Mouse (Mus musculus) liver (tissue): ENCODE results near the gene Zfp385c.
"Not testable (repeated sequence)": the region's sequence is repeated elsewhere in the genome, so short reads cannot be mapped to it uniquely, and the experiment has no call there.

Experiments
- DNase-seq: peaks from one replicate; pipeline ENCODE4 v3.0.0-alpha.2; 2020; ENCODE audit warnings: mixed read lengths

The Zfp385c gene

DNA sequence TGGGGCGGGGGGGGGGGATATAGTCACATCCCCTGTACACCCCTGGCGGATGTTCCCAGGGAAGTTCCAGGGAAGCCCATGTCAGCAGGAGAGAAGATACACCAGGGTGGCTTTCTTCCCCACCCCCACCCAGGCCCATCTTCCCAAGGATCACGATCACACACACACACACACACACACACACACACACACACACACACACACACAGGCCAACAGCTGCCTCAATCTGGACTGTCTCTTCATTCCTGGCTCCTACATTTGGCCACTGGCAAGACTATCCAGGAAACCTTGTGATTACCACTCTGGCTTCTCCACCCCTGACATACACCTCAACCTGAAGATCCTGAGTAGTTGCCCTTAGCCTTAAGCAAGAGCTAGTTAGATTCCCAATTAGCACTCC, 6.9 kb downstream of the Zfp385c start:
- DNase-seq = no peak

DNA sequence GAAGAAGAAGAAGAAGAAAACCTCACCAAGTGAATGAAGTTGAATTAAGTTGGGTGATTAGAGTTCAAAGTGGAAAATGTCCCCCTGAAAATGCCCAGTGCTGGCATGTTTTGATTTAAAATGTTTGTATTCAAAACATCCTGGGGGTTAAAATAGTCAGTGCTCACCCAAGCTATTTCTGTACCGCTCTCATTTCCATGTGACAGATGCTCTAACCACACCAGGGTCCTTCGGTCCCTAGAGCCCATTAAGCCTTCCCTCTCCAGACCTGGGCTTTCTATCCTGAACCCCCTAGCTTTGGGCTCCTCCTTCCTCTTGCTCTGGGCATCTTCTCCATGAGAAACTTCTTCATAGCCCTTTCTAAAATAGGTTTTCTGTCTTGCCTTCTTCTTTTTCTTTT, 8.2 kb downstream of the Zfp385c start:
- DNase-seq = no peak

DNA sequence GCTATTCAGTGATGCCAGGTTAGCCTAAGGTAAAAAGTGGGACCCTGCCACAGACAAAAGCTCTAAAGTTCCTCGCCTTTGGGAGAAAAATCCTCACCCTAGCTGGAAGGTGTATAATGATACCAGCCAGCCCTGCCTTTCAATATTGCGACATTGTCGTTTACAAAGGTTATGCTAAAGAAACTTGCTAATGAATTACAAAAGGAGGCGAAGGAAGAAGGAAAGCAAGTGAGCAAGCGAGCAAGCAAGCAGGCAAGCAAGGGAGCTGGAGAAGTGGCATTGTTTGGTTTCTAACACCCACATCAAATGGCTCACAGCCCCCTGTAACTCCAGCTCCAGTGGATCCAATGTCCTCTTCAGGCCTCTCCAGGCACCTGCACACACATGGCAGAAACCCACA, 9.7 kb downstream of the Zfp385c start:
- no peak for DNase-seq

DNA sequence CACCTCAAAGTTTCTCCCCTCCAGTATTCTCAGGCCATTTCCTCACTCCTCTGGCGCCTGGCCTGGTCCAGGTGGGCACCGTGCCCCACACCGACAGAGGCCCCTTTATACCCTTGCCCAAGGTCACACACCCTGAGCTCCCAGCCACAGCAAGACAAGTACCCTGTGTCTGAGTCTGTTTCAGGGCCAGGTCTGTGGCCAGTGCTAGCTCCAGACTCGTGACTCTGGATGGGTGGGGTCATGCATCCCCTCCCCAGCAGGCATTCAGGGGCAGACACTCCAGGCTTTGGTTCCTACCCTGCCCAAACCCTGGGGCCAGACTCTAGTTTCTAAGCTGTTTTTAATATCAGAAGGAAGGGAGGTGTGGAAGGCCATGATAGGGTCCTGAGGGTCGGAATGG, 10.4 kb downstream of the Zfp385c start:
- DNase-seq = no peak

DNA sequence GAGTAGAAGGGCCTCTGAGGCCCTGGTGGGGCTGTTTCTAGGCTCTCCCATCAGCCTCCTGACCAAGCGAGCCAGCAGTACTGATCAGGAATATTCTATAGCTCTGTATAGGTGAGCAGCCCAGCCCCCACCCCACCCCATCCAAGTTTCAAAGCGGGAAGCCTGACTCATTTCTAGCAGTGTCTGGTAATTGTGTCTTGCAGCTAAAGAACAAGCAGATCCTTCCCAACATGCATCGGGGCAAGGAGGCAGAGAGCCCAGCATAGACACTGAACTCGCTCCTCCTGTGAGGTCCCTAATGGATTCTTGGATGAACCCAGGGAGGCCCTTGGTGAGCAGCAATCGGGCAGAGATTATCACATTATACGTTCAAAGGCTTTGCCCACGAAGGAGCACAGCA, 14.4 kb downstream of the Zfp385c start:
- DNase-seq = no peak

DNA sequence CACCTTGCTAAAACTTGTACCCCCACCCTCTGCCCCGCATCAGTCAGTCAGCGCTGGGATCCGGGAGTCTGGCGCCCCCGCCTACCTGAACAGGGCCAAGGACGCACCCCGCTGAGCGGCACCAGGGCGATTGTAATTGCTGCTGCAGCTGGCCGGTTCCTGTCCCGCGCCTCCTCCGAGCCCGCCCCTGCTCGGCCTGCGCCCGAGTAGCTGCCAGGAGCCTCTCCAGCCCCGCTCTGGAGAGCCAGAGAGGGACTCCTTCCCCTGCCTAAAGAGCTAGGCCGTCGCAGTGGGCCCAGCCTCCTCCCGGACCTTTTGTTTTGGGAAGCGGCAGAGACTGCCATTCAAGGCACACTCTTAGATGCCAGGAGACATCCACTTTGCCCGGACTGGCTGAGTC, 19.1 kb downstream of the Zfp385c start:
- DNase-seq = peak; percentile 12

DNA sequence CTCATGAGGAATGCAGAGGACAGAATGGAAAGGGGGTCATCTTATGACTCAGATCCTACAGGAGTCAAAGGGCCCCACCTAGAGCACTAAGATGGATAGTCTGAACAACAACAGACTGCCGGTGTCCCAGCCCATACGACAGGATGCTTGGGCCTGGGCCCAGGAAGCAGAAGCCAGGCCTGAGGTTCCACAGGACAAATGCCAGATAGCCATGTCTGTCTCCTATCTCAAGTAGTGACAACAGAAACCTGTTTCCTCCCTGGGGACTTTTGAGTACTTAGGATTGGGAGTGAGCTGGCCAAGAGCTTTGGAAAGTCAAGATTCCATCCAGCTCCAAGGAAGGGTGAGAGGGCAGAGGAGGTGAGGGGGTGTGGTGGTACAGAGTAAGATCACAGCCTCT, 20.3 kb downstream of the Zfp385c start:
- no peak for DNase-seq

DNA sequence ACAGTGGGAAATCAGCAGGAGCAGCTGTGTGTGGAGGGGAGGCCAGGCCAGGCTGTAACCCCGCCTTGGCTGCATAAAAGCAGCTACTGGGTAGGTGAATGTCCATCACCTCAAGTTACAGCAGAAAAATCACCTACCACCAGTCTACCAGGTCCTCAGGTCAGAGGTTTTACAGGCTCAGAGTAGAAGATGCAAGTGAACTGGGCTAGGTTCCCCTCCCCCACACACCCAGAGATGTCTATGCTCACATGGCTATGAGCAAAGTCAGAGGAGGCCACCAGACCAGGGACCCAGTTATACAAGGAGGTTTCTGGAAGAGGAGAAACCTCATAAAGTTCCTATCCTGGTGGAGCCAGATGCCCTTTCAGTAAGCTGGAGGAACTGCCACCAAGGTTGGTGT, 21.2 kb downstream of the Zfp385c start:
- DNase-seq = no peak

DNA sequence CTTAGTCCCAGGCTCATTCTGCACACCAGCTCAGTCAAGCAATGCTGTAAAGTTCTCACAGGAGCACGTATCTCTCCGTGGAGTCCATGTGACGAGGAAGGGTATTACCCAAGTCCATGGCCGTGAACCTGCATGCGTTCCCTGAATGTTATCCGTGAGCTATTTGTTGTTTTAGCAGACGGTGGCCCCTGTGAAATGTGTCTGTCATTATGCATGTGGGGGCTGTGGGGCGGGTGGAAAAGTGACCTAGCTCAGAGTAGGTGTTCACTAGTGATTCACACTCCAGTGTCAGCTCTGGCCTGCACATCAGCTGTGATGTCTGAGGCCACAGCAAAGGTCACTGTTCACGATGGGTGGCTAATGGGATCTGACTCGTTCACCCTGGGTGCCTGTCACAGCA, 32.4 kb downstream of the Zfp385c start:
- no peak for DNase-seq

DNA sequence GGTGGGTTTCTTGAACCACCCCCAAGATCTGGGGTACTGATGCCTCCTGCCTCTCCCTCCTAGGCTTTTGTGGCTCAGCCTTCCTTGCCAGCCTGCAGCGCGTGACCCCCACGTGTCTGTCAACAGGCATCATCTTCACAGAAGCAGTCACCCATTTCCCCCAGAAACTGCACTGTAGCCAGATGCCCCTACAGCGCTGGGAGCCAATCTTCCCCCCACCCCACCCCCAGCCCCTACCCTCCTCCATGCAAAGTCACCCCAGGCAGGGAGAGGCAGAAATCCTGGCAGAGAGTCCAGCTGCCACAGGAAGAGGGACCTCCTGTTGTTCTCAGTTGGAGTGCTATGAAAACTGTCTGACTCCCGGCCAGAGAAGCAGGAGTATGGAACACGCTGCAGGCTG, 35.8 kb downstream of the Zfp385c start:
- no peak for DNase-seq

DNA sequence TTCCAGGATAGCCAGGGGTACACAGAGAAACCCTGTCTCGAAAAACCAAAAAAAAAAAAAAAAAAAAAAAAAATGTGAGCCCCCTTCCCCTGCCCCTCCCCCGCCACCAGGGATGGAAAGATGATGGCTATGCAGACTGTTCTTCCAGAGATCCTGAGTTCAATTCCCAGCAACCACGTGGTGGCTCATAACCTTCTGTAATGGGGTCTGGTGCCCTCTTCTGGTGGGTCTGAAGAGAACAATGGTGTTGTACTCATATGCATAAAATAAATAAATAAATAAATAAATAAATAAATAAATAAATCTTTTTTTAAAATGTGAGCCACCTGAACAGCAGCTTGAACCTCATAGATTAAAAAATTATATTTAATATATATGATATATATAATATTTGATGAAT, 36.7 kb downstream of the Zfp385c start:
- DNase-seq = not testable (repeated sequence)

DNA sequence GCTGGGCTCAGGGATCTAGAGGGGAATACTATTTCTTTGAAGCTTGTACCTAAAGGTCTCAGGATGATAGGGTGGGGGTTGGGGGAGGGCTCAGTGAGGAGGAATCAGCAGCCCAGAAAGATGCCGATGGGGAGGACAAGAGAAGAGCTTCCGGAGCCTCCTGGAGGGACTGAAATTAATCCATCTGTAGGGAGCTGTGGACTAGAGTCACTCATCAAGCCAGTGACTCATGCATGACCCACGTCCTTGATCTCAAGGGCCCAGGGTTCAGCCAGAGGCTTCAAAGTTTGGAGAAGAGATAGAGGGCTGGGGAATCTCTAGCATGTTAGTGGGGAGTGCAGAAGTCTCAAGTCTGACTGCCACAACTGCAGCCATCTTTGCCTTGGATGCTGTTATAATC, 40.5 kb downstream of the Zfp385c start:
- DNase-seq = no peak

DNA sequence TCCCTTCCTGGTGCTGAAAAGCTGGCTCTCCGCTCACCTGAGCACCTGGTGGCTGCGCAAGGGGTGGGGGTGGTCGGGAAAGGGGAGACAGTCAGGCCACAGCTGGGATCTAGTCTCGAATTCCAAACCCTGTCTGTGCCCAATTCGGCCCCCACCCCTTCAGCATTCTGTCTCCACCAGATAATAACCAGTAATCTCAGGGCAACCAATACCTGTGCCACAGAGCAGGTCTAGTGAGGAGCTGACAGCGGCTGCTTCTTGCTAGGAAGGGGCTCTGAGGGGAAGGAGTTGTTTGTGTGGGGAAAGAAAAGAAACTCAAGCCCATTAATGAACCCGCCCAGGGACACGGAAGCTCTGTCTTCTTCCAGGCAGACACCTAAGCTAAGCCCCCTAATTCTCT, 41.0 kb downstream of the Zfp385c start:
- DNase-seq = no peak

DNA sequence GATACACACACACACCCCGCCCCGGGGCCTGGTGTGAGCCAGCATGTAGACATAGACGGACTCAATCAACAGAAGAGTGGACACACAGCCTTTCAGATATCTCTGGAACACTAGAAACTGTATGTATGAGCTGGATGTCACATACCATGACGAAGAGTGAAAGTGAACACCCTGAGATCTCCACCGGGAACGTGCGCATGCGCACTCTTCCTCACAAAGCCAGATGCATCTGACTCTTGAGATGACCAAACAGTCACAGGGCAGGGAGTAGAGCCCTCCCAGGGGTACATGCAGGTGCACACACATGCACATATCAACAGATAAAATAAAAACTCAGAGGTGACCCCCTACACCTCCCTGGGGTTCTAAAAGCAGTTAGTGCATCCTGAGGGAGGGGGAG, 43.9 kb downstream of the Zfp385c start:
- no peak for DNase-seq

DNA sequence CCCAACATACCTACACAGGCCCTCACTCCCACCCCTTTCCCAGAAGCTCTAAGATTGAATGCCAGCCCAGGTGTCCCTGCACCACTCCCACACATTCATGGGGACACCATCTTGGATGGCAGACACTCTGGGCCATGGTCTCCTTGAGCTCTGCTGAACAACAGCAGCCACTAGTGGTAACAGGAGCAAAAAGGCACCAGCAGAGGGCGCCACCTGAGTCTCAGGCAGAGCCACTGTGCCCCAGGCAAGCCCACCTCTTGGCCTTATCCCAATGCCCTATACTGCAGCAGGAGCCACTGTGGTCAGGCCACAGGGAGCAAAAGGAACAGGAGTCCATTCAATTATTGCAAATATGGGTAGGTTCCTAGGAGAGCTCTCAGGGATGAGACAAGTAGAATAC, 46.0 kb downstream of the Zfp385c start:
- DNase-seq = peak; percentile 72

DNA sequence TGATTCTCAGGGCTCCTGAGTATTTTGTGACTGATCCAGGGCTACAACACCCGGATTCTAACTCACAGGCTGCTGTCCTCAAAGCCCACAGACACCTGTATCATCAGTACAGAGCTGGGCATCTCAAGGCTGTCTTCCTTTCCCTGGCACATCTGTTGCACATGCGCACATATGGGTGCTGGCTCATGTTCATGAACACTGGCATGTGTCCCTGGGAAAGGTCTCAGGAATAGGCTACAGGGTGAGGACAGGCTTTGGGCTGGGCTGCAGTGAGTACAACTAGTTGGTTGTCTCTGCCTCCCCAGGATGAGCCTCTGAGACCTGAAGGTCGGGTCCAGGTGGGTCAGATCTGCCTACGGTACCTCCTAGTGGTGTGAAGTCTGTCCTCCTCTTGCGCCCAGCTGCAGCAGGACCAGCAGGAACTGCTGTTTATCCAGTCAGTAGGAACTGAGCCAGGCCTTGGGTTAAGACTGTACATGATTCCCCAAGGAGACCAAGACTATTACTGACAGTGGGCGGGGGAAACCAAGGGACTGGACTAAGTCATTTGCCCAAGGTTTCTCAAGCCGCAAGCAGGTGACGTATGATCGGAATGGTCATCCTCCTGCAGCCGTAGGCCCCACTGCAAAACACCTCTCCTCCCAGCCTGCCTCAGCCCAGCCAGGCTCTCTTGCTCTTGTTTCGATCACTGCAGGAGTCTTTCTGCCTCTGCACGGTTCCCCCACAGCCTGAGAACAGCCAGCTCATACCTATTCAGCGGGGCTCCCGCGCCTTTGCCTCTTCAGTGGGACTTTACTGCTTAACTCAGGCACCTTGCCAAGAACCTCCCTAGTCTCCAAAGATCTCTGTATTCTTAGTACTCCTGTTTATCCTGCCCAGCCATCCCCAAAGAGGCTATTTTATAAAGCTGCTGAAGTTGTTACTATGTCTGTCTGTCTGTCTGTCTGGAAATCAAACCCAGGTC, 48.4 kb downstream of the Zfp385c start:
- no peak for DNase-seq

DNA sequence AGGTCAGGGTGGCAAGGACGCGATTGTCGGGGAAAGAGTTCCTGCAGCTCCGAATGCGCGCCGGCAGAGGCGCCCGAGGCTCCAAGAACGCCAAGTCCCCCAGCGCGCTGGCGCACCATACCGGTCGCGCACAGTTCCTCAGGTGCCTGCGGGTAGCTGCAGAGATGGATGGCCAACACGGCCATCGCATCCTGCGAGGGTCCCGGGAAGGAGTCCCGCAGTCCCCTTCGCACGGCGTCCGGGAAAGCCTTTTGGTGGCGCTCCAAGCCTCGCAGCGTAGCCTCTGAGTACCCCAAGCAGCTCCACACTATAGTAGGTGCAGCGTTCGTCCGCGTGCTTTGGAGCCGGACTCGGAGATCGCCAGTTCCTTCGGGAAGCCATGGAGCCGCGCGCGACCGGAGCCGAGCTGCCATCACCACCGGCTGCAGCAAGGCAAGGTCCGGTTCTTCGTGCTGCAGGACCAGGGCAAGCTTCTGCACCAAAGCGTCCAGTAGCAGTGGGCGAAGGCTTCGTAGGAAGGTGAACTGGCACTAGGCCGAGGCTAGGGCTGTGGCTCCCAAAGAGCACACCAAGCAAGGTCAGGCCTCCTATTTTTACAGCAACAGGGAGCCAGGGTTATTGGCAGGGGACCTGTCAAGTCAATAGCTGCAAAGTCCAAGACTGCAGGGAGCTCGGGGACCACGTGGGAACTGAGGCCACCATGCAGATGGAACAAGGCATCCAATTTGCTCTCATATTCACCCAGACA, 51.9 kb downstream of the Zfp385c start:
- peak; percentile 29 for DNase-seq

DNA sequence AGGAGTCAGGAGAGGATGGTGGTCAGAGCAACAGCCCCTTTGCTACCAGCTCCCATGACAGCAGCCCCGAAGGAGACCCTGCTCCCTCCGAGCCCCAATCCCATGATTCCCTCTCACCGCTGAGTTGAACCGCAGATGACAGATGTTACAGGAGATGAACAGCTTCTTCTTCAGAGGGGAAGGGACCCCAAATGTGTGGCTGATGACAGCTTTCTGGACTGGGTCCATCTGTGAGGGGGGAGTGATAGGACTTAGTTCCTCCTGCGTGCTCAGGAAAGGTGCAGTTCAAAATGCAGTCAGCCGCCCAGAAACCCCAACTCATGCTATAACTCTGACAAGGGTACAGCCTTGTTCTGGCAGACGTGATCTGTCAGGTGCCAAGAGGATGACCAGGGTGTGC, 57.7 kb downstream of the Zfp385c start:
- DNase-seq = no peak

DNA sequence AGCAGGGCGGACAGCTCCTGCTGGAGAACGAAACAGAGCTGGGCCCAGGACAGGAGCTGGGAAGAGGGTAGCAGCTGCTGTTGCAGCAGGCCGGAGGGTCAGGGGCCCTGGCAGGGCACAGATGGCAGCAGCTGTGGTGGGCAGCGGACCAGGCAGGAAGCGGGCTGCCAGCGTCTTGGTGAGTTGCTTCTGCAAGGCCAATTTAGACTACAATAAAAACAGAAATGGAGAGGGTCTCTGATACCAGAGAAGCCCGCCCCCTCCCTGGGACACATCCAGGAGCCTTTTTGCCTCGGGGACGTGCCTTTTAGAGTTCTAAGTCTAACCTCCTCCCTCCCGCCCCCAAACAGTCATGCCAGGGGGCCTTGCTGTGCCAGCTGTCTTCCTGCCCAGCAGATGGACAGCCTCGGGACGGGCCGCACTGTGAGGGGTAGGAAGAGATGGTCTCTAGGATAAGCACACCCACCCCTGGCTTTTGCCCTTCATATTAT, 63.3 kb downstream of the Zfp385c start:
- DNase-seq = no peak

DNA sequence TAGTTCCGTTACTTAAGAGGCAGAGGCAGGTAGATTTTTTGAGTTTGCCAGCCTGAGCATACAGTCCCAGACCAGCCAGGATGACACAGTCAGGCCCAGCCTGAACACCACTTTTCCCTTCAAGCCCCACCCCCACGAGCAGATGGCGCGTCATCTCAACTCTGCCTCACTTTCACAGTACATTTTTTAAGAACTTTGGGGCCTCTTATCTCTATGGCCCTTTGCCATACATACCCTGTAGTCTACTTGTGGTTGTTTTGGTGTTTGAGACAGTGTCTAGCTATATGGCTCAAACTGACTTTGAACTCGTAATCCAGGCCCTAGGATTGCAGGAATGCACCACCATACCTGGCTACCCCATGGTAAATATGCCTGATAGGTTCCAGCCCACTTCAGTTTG, 64.2 kb downstream of the Zfp385c start:
- DNase-seq = no peak

DNA sequence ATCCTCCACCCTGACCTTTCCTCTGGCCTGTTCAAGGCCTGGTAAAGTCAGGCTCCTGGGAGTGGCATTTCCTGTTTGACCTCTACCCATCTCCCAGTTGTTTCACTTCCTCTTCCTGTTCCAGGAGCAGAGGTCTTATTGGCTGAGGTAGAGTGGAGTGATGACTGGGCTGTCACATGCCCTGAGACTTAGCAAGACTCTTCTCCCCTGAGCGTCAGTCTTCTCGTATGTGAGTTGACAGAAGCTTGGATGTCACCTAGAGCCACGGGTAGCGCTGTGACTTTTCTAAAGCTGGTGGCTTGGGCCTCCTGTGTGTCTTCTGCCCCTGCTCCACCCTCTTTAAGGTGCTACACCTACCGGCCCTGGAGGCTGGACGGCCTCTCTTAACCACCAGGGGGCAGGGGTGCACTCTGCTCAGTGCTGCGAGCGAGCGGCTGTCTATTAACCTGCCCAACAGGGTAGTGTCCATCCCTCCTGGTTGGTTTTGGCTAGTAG, 65.5 kb downstream of the Zfp385c start:
- DNase-seq = peak; percentile 77

DNA sequence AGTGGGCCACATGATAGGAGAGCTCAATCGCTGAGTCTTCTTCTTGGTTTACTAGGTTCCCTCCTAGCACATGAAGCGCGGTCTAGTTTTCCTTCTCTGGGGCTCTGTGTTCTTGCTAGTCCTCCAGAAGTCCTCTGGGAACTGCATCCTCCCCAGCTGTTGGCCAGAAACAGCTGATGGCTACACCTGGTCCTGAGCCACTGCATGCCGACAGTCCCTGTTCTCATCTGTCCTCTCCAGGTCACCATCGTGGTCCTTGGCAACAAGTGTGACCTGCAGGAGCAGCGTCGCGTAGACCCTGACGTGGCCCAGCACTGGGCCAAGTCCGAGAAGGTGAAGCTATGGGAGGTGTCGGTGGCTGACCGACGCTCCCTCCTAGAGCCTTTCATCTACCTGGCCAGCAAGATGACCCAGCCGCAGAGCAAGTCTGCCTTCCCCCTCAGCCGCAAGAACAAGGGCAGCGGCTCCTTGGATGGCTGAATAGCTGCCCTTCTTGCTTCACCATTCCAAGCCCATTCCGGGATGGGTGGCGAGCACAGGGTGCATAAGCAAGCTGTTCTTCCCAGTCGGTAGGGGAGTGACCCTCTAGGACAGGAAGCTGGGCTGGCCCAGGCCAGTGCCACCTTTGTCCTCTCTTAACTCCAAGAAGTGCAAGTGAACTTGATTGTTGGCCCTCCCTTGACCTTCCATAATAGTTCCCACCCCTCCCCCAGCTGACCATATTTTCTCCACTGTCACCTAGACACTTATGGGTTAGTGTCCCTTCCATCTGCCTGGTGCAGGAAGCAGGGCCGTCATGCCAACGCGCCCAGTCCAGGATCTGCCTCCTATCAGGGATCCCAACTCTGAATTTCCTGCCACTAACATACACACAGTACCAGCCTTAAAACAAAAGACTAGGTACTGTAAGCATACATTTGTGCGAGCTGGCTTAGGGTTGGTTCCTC, 66.2 kb downstream of the Zfp385c start:
- no peak for DNase-seq

DNA sequence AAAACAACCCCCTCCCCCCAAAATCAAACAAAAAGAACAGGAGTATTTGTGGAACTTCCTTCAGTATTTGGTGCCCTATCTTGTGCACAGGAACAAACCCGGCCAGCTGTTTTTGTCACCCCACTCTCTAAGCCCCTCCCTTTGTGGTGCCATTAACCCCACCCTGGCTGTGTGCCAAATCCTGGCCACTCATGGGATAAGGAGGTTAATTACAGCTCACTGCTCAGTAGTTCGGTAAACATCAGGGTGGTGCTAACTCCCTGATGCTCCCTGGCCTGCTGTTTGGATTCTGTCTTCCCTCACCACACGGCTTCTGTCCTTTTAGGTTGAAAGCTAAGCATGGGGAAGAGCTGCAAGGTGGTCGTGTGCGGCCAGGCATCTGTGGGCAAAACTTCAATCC, 68.4 kb downstream of the Zfp385c start:
- peak; percentile 76 for DNase-seq
